Mouse (Mus musculus): ENCODE measurements around the gene Alpl.

Alpl gene

GRCm38 (mm10) chr4:137769635-137770034 lies 26.5 kb downstream of the Alpl start:
- DNase-seq (ENCODE audit: low spot score) = no peak

- no peak for DNase-seq (ENCODE audit: low spot score)
Observed at GRCm38 (mm10) chr4:137768831-137769230, 27.4 kb downstream of the Alpl start.

GRCm38 (mm10) chr4:137768381-137768780 lies 27.8 kb downstream of the Alpl start:
- no peak for DNase-seq (ENCODE audit: low spot score)

- DNase-seq (ENCODE audit: low spot score) = no peak
Observed at GRCm38 (mm10) chr4:137766365-137766764, 29.8 kb downstream of the Alpl start.

- DNase-seq (ENCODE audit: low spot score) = peak; percentile 71
Observed at GRCm38 (mm10) chr4:137765554-137765971, 30.6 kb downstream of the Alpl start.

GRCm38 (mm10) chr4:137764621-137765020 lies 31.6 kb downstream of the Alpl start:
- DNase-seq (ENCODE audit: low spot score) = no peak

GRCm38 (mm10) chr4:137763920-137764495 lies 32.2 kb downstream of the Alpl start:
- DNase-seq (ENCODE audit: low spot score) = no peak

- DNase-seq (ENCODE audit: low spot score) = no peak
Observed at GRCm38 (mm10) chr4:137762886-137763285, 33.3 kb downstream of the Alpl start.

- DNase-seq (ENCODE audit: low spot score) = no peak
Observed at GRCm38 (mm10) chr4:137754446-137754845, 41.7 kb downstream of the Alpl start.

GRCm38 (mm10) chr4:137753199-137753598 lies 43.0 kb downstream of the Alpl start:
- no peak for DNase-seq (ENCODE audit: low spot score)

GRCm38 (mm10) chr4:137752471-137752870 lies 43.7 kb downstream of the Alpl start:
- DNase-seq (ENCODE audit: low spot score) = no peak

- DNase-seq (ENCODE audit: low spot score) = peak; percentile 35
Observed at GRCm38 (mm10) chr4:137751717-137752116, 44.5 kb downstream of the Alpl start.

GRCm38 (mm10) chr4:137751310-137751709 lies 44.9 kb downstream of the Alpl start:
- DNase-seq (ENCODE audit: low spot score) = no peak

GRCm38 (mm10) chr4:137750121-137750520 lies 46.1 kb downstream of the Alpl start:
- no peak for DNase-seq (ENCODE audit: low spot score)

GRCm38 (mm10) chr4:137749680-137750079 lies 46.5 kb downstream of the Alpl start:
- DNase-seq (ENCODE audit: low spot score) = no peak

- DNase-seq (ENCODE audit: low spot score) = no peak
Observed at GRCm38 (mm10) chr4:137748726-137749125, 47.5 kb downstream of the Alpl start.

- DNase-seq (ENCODE audit: low spot score) = no peak
Observed at GRCm38 (mm10) chr4:137747590-137747989, 48.6 kb downstream of the Alpl start.

GRCm38 (mm10) chr4:137747091-137747490 lies 49.1 kb downstream of the Alpl start:
- no peak for DNase-seq (ENCODE audit: low spot score)

GRCm38 (mm10) chr4:137744433-137744918 lies 51.7 kb downstream of the Alpl start:
- no peak for DNase-seq (ENCODE audit: low spot score)

- no peak for DNase-seq (ENCODE audit: low spot score)
Observed at GRCm38 (mm10) chr4:137743791-137744190, 52.4 kb downstream of the Alpl start.

- DNase-seq (ENCODE audit: low spot score) = no peak
Observed at GRCm38 (mm10) chr4:137740350-137740749, 55.8 kb downstream of the Alpl start.

- no peak for DNase-seq (ENCODE audit: low spot score)
Observed at GRCm38 (mm10) chr4:137739151-137739923, 56.8 kb downstream of the Alpl start.

GRCm38 (mm10) chr4:137737760-137738159 lies 58.4 kb downstream of the Alpl start:
- DNase-seq (ENCODE audit: low spot score) = no peak
